Mouse (Mus musculus) lung, postnatal 0 days (tissue): Measurements from ENCODE around the gene Ppl. TPM values are rescaled to one million over a fixed set of nuclear protein-coding genes. Genes with fewer than 3 reads are reported as not detected.

ENCODE experiments used
- ATAC-seq: fragments of 200-750 bp; cut with Nextera tagmentation; 2 replicates; pipeline ENCODE4 v1.8.0; 2017; ENCODE audit warnings: moderate library complexity
- DNase-seq: peaks from one replicate; pipeline ENCODE4 v3.0.0-alpha.2; 2016; ENCODE audit warnings: low spot score
- H3K27ac ChIP-seq: fragments of 300-500 bp; sonication (generic); 2 replicates; pipeline ENCODE4 v1.5.1; 2014; ENCODE audit warnings: antibody characterized with exemption, mild to moderate bottlenecking, low read length, mixed read lengths
- H3K27me3 ChIP-seq: fragments of 300-500 bp; sonication (generic); replicated peaks from 2 replicates; pipeline ENCODE4 v1.6.1; 2014; ENCODE audit warnings: low read length, mixed read lengths; ENCODE audit not compliant: insufficient read depth
- H3K36me3 ChIP-seq: fragments of 300-500 bp; sonication (generic); 2 replicates; pipeline ENCODE4 v1.6.1; 2014; ENCODE audit warnings: low read length, mixed read lengths; ENCODE audit not compliant: insufficient read depth
- H3K4me1 ChIP-seq: fragments of 300-500 bp; sonication (generic); 2 replicates; pipeline ENCODE4 v1.6.1; 2014; ENCODE audit warnings: antibody characterized with exemption, low read depth, low read length, mixed read lengths; ENCODE audit not compliant: insufficient read depth
- H3K4me2 ChIP-seq: fragments of 300-500 bp; sonication (generic); replicated peaks from 2 replicates; pipeline ENCODE4 v1.6.1; 2014; ENCODE audit warnings: low read depth, mild to moderate bottlenecking, low read length, moderate library complexity, mixed read lengths
- H3K4me3 ChIP-seq: fragments of 300-500 bp; sonication (generic); 2 replicates; pipeline ENCODE4 v1.5.1; 2014; ENCODE audit warnings: low read depth, low read length
- H3K9ac ChIP-seq: fragments of 300-500 bp; sonication (generic); replicated peaks from 2 replicates; pipeline ENCODE4 v1.6.1; 2014; ENCODE audit warnings: low read depth, mild to moderate bottlenecking
- H3K9me3 ChIP-seq: fragments of 300-500 bp; sonication (generic); 2 replicates; pipeline ENCODE4 v1.6.1; 2016; ENCODE audit warnings: low read length, mixed read lengths
- CTCF ChIP-seq: IDR thresholded peaks from 2 replicates; pipeline ENCODE4 v1.5.1; 2016; ENCODE audit warnings: antibody characterized with exemption, mild to moderate bottlenecking
- EP300 ChIP-seq: IDR thresholded peaks from 2 replicates; pipeline ENCODE4 v1.6.1; 2016; ENCODE audit warnings: antibody characterized with exemption, mild to moderate bottlenecking, control low read depth
- WGBS: fragments of 180-500 bp; shearing (Covaris S2); extraction: QIAGEN DNeasy Blood & Tissue Kit; methylation state at CpG from one replicate; pipeline ENCODE4 v1.1.7; 2014; 5-methylcytosine and 5-hydroxymethylcytosine counted together
- polyA plus RNA-seq: library from polyadenylated mRNA; unstranded; fragments of >200 nt; fragmentation: Nextera tagmentation; extraction: Ambion mirVana; gene quantifications from 2 replicates; pipeline ENCODE4 v1.2.1, GENCODE M21; 2015

Gene Ppl
- polyA plus RNA-seq, 1 experiment from 2014 or later: 10.4 TPM

- Histone ChIP-seq H3K27ac (no peak overlapping the region), H3K27me3 (no peaks in the 10 kb centered on the region), H3K9me3 (no peaks in the 10 kb centered on the region), H3K4me1 (no peaks in the 10 kb centered on the region; the same call in 1 of the 2 replicates), H3K36me3 (no peaks in the 10 kb centered on the region; the same call in 1 of the 2 replicates), H3K4me3 (no peak overlapping the region), H3K9ac (no peak overlapping the region), H3K4me2 (no peak overlapping the region)
- peak; percentile 47; the same call in 1 of the 2 replicates for ATAC-seq
- 56% methylated on average over 2 of the region's 2 CpGs for WGBS
- peak; percentile 30 for DNase-seq
- TF ChIP-seq EP300 (no peak), CTCF (no peak)
Measured at GRCm38 (mm10) chr16:5113582-5113981, 18.6 kb downstream of the Ppl start.

GRCm38 (mm10) chr16:5113002-5113550 is 19.1 kb downstream of the Ppl start:
- ATAC-seq (no peak; the same call in 1 of the 2 replicates), DNase-seq (no peak)
- Histone ChIP-seq H3K4me2 (no peak overlapping the region), H3K4me1 (no peaks in the 10 kb centered on the region; the same call in 1 of the 2 replicates), H3K36me3 (no peaks in the 10 kb centered on the region; the same call in 1 of the 2 replicates), H3K27ac (no peak overlapping the region), H3K27me3 (no peaks in the 10 kb centered on the region), H3K9me3 (no peaks in the 10 kb centered on the region), H3K4me3 (no peak overlapping the region), H3K9ac (no peak overlapping the region)
- WGBS: 52% methylated on average over 4 of the region's 4 CpGs
- TF ChIP-seq CTCF (no peak), EP300 (no peak)

- Histone ChIP-seq H3K4me2 (no peak overlapping the region), H3K36me3 (no peaks in the 10 kb centered on the region), H3K9ac (no peak overlapping the region), H3K27ac (no peak overlapping the region), H3K27me3 (no peaks in the 10 kb centered on the region), H3K4me3 (no peak overlapping the region), H3K9me3 (no peaks in the 10 kb centered on the region), H3K4me1 (no peaks in the 10 kb centered on the region; the same call in 1 of the 2 replicates)
- WGBS: 75% methylated on average over 3 of the region's 3 CpGs
- ATAC-seq: no peak
- no peak for DNase-seq
- TF ChIP-seq CTCF (no peak), EP300 (no peak)
Measured at GRCm38 (mm10) chr16:5111021-5111420, 21.2 kb downstream of the Ppl start.

- Histone ChIP-seq H3K4me3 (no peak overlapping the region), H3K4me2 (no peak overlapping the region), H3K36me3 (no peaks in the 10 kb centered on the region), H3K9ac (no peak overlapping the region), H3K4me1 (no peaks in the 10 kb centered on the region; the same call in 1 of the 2 replicates), H3K27ac (no peak overlapping the region), H3K27me3 (no peaks in the 10 kb centered on the region), H3K9me3 (no peaks in the 10 kb centered on the region)
- no peak for ATAC-seq
- TF ChIP-seq EP300 (no peak), CTCF (no peak)
- WGBS: 55% methylated on average over 7 of the region's 7 CpGs
- DNase-seq: no peak
Measured at GRCm38 (mm10) chr16:5109877-5110276, 22.3 kb downstream of the Ppl start.

- 69% methylated on average over 6 of the region's 6 CpGs for WGBS
Measured at GRCm38 (mm10) chr16:5101000-5101399, 31.2 kb downstream of the Ppl start.

GRCm38 (mm10) chr16:5096504-5096903 is 35.7 kb downstream of the Ppl start:
- 90% methylated on average over 7 of the region's 8 CpGs for WGBS
- no peak for ATAC-seq

More at GRCm38 (mm10) chr16:5101000-5101399, 31.2 kb downstream of the Ppl start:
- Histone ChIP-seq H3K27ac (no peak overlapping the region), H3K4me3 (no peak overlapping the region), H3K4me2 (no peak overlapping the region), H3K9me3 (no peaks in the 10 kb centered on the region), H3K27me3 (no peaks in the 10 kb centered on the region), H3K36me3 (peaks cover 3% of the 10 kb centered on the region; the same call in 1 of the 2 replicates), H3K9ac (no peak overlapping the region), H3K4me1 (no peaks in the 10 kb centered on the region)
- TF ChIP-seq CTCF: no peak
- TF ChIP-seq EP300: no peak
- no peak for ATAC-seq
- DNase-seq: no peak

More at GRCm38 (mm10) chr16:5096504-5096903, 35.7 kb downstream of the Ppl start:
- Histone ChIP-seq H3K36me3 (no peaks in the 10 kb centered on the region), H3K27me3 (no peaks in the 10 kb centered on the region), H3K4me1 (no peaks in the 10 kb centered on the region; the same call in 1 of the 2 replicates), H3K27ac (no peak overlapping the region), H3K4me2 (no peak overlapping the region), H3K9ac (no peak overlapping the region), H3K4me3 (no peak overlapping the region), H3K9me3 (no peaks in the 10 kb centered on the region)
- TF ChIP-seq EP300: no peak
- no peak for TF ChIP-seq CTCF
- no peak for DNase-seq
